10 mouse cellular contexts compared by ENCODE assay signal in the genomic region with DNA sequence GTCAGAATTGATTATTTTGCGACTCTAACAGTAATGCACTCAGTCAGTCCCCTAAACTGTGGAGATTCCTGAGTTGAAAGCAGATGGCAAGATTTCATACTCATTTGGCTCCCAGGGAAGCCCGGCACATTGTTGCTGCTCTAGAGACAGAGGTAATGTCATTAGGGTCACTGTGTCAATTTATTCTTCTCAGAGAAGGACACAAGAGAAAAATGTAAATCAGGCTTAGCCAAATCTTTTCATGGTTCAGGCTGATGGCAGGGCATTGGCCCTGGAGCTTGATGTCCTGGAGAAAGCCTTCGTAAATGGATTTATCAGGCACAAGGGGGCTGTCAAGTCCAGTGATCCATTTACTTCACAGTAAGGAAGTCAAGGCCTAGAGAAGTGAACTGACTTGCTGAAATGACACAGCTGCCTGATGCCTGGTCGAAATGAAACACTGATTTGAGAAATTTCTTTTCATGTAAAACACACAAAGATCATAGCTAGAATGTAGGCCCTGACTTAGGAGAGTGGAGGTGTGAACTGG.
DNase-seq lines count a peak whose midpoint lies in the region; ATAC-seq and TF ChIP-seq lines count a peak whose summit lies in the region.
"Had no signal": no experiment of that assay in that cellular context is flagged by ENCODE, and none has a peak within 500 bp of the region (broad histone marks: within the 10 kb centered on the region; RNA-seq: fewer than 3 reads in every experiment).

No protein-coding gene starts in this region.

- 27% methylated on average over 4 of the region's 4 CpGs for WGBS in kidney, postnatal 0 days
- 14% methylated on average over 4 of the region's 4 CpGs for WGBS in forebrain, embryonic 11.5 days
- 9% methylated on average over 4 of the region's 4 CpGs for WGBS in hindbrain, postnatal 0 days
- WGBS in neural tube, embryonic 13.5 days = 7% methylated on average over 4 of the region's 4 CpGs

- no peak overlapping the region for H3K4me2 ChIP-seq in kidney, postnatal 0 days (ENCODE audit: low read length)
- H3K4me2 ChIP-seq in forebrain, embryonic 11.5 days (ENCODE audit: low read depth, low read length, severe bottlenecking) = no peak overlapping the region
- H3K4me2 ChIP-seq in hindbrain, postnatal 0 days (ENCODE audit: low read depth, low read length) = 0 out of 2 replicates have a peak overlapping the region, but pooled peaks have one; percentile 0
- 0 out of 2 replicates have a peak overlapping the region, but pooled peaks have one; percentile 16 for H3K4me2 ChIP-seq in neural tube, embryonic 13.5 days
- H3K4me2 ChIP-seq: liver, embryonic 15.5 days had no signal

- H3K9me3 ChIP-seq in kidney, postnatal 0 days (replicated peaks; ENCODE audit: low read length) = no peaks in the 10 kb centered on the region
- H3K9me3 ChIP-seq in forebrain, embryonic 11.5 days (ENCODE audit: control insufficient read depth, low read length) = no peaks in the 10 kb centered on the region
- no peaks in the 10 kb centered on the region for H3K9me3 ChIP-seq in hindbrain, postnatal 0 days (ENCODE audit: low read length)
- H3K9me3 ChIP-seq in neural tube, embryonic 13.5 days = no peaks in the 10 kb centered on the region
- H3K9me3 ChIP-seq: liver, embryonic 15.5 days had no signal

- H3K4me3 ChIP-seq in kidney, postnatal 0 days (replicated peaks; ENCODE audit: low read depth, low read length) = no peak overlapping the region
- H3K4me3 ChIP-seq in forebrain, embryonic 11.5 days (ENCODE audit: low read depth, low read length) = no peak overlapping the region
- no peak overlapping the region for H3K4me3 ChIP-seq in hindbrain, postnatal 0 days (ENCODE audit: low read length)
- no peak overlapping the region for H3K4me3 ChIP-seq in neural tube, embryonic 13.5 days
- H3K4me3 ChIP-seq: liver, embryonic 15.5 days had no signal

- H3K9ac ChIP-seq in kidney, postnatal 0 days (ENCODE audit: low read depth, low read length) = no peak overlapping the region
- H3K9ac ChIP-seq in forebrain, embryonic 11.5 days (ENCODE audit: low read length) = no peak overlapping the region
- H3K9ac ChIP-seq in hindbrain, postnatal 0 days (replicated peaks; ENCODE audit: low read length) = no peak overlapping the region
- peak overlapping the region; percentile 4; the same call in 1 of the 2 replicates for H3K9ac ChIP-seq in neural tube, embryonic 13.5 days
- H3K9ac ChIP-seq: liver, embryonic 15.5 days had no signal

- DNase-seq in kidney, postnatal 0 days (ENCODE audit: low spot score) = peak; percentile 35
- DNase-seq in kidney, adult 11 months = no peak
- peak; percentile 55 for DNase-seq in forebrain, embryonic 11.5 days (ENCODE audit: low spot score)
- DNase-seq in hindbrain, postnatal 0 days (ENCODE audit: low spot score) = peak; percentile 62
- no peak for DNase-seq in gastrocnemius, postnatal 25 days
- DNase-seq in right cerebral cortex, adult 18-20 months = no peak
- DNase-seq in thymus, adult 18-20 months = no peak
- DNase-seq: kidney, postnatal 14 days had no signal

- no peak overlapping the region for H3K27ac ChIP-seq in kidney, postnatal 0 days
- H3K27ac ChIP-seq in forebrain, embryonic 11.5 days (ENCODE audit: low read depth, low read length) = peak overlapping the region; percentile 50
- H3K27ac ChIP-seq in hindbrain, postnatal 0 days = peak overlapping the region; percentile 65
- H3K27ac ChIP-seq in neural tube, embryonic 13.5 days (replicated peaks) = peak overlapping the region; percentile 66
- H3K27ac ChIP-seq: liver, embryonic 15.5 days had no signal

- TF ChIP-seq CTCF in kidney, postnatal 0 days (IDR thresholded peaks at IDR 0.05; ENCODE audit: low read depth) = no peak
- peak; percentile 35; the same call in 1 of the 2 replicates for TF ChIP-seq CTCF in hindbrain, postnatal 0 days (IDR thresholded peaks at IDR 0.05; ENCODE audit: low read depth)

- ATAC-seq in kidney, postnatal 0 days (replicated peaks; ENCODE audit: low FRiP score, low read depth) = no peak
- ATAC-seq in forebrain, embryonic 11.5 days (replicated peaks; ENCODE audit: low FRiP score) = peak; percentile 67
- ATAC-seq in hindbrain, postnatal 0 days = peak; percentile 90
- ATAC-seq in neural tube, embryonic 13.5 days (ENCODE audit: low read depth) = peak; percentile 71

- H3K27me3 ChIP-seq in kidney, postnatal 0 days (ENCODE audit: insufficient read depth, low read length) = no peaks in the 10 kb centered on the region
- no peaks in the 10 kb centered on the region for H3K27me3 ChIP-seq in forebrain, embryonic 11.5 days (ENCODE audit: control insufficient read depth, insufficient read depth, low read length)
- no peaks in the 10 kb centered on the region for H3K27me3 ChIP-seq in hindbrain, postnatal 0 days (ENCODE audit: insufficient read depth, low read length)
- no peaks in the 10 kb centered on the region for H3K27me3 ChIP-seq in neural tube, embryonic 13.5 days
- H3K27me3 ChIP-seq: liver, embryonic 15.5 days had no signal

- no peaks in the 10 kb centered on the region for H3K36me3 ChIP-seq in kidney, postnatal 0 days (ENCODE audit: insufficient read depth, low read length)
- no peaks in the 10 kb centered on the region for H3K36me3 ChIP-seq in forebrain, embryonic 11.5 days (ENCODE audit: control insufficient read depth, insufficient read depth, low read length)
- no peaks in the 10 kb centered on the region for H3K36me3 ChIP-seq in hindbrain, postnatal 0 days (ENCODE audit: insufficient read depth, low read length)
- H3K36me3 ChIP-seq in neural tube, embryonic 13.5 days = no peaks in the 10 kb centered on the region
- H3K36me3 ChIP-seq: liver, embryonic 15.5 days had no signal

- no peaks in the 10 kb centered on the region for H3K4me1 ChIP-seq in kidney, postnatal 0 days (replicated peaks; ENCODE audit: insufficient read depth, low read length)
- H3K4me1 ChIP-seq in forebrain, embryonic 11.5 days (replicated peaks; ENCODE audit: control insufficient read depth, insufficient read depth, low read length) = peaks cover 7% of the 10 kb centered on the region
- peaks cover 14% of the 10 kb centered on the region for H3K4me1 ChIP-seq in hindbrain, postnatal 0 days (ENCODE audit: insufficient read depth, low read length)
- peaks cover 28% of the 10 kb centered on the region for H3K4me1 ChIP-seq in neural tube, embryonic 13.5 days (replicated peaks)
- H3K4me1 ChIP-seq: liver, embryonic 15.5 days had no signal

Comparison
In these comparisons a context has a peak if more than half of its experiments do, and no peak if none do; other contexts are left out.
1. DNase-seq: peak in kidney, postnatal 0 days (single experiment), forebrain, embryonic 11.5 days (single experiment) and hindbrain, postnatal 0 days (single experiment); none in kidney, adult 11 months (single experiment), gastrocnemius, postnatal 25 days (single experiment), right cerebral cortex, adult 18-20 months (single experiment) and thymus, adult 18-20 months (0 of 2).
2. H3K4me2 ChIP-seq: peak in hindbrain, postnatal 0 days (single experiment) and neural tube, embryonic 13.5 days (single experiment); none in kidney, postnatal 0 days (single experiment) and forebrain, embryonic 11.5 days (single experiment).